Mouse (Mus musculus) forebrain, embryonic 13.5 days (tissue): ENCODE measurements around the gene Psen1. TPM values are rescaled to one million over a fixed set of nuclear protein-coding genes. Genes with fewer than 3 reads are reported as not detected.

Experiments
- ATAC-seq: fragments of 200-750 bp; cut with Nextera tagmentation; 2 replicates; pipeline ENCODE4 v1.8.0; 2017
- H3K27ac ChIP-seq: fragments of 300-500 bp; sonication (generic); 2 replicates; pipeline ENCODE4 v1.5.1; 2015; ENCODE audit warnings: inconsistent platforms, mild to moderate bottlenecking, moderate library complexity
- H3K27me3 ChIP-seq: fragments of 300-500 bp; sonication (generic); 2 replicates; pipeline ENCODE4 v1.6.1; 2015; ENCODE audit warnings: mild to moderate bottlenecking, inconsistent platforms
- H3K36me3 ChIP-seq: fragments of 300-500 bp; sonication (generic); 2 replicates; pipeline ENCODE4 v1.6.1; 2015; ENCODE audit warnings: mild to moderate bottlenecking, inconsistent platforms; ENCODE audit not compliant: poor library complexity, severe bottlenecking
- H3K4me1 ChIP-seq: fragments of 300-500 bp; sonication (generic); 2 replicates; pipeline ENCODE4 v1.6.1; 2015; ENCODE audit warnings: inconsistent platforms
- H3K4me2 ChIP-seq: fragments of 300-500 bp; sonication (generic); 2 replicates; pipeline ENCODE4 v1.6.1; 2015; ENCODE audit warnings: inconsistent platforms, mild to moderate bottlenecking, moderate library complexity
- H3K4me3 ChIP-seq: fragments of 300-500 bp; sonication (generic); 2 replicates; pipeline ENCODE4 v1.5.1; 2015; ENCODE audit warnings: mild to moderate bottlenecking, inconsistent platforms
- H3K9ac ChIP-seq: fragments of 300-500 bp; sonication (generic); 2 replicates; pipeline ENCODE4 v1.6.1; 2015; ENCODE audit warnings: mild to moderate bottlenecking, inconsistent platforms
- H3K9me3 ChIP-seq: fragments of 300-500 bp; sonication (generic); replicated peaks from 2 replicates; pipeline ENCODE4 v1.6.1; 2016; ENCODE audit warnings: inconsistent platforms
- WGBS: fragments of 180-500 bp; shearing (Covaris S2); methylation state at CpG from one replicate; pipeline ENCODE4 v1.1.7; 2015; 5-methylcytosine and 5-hydroxymethylcytosine counted together
- polyA plus RNA-seq: library from polyadenylated mRNA; unstranded; fragments of >200 nt; fragmentation: Nextera tagmentation; extraction: Ambion mirVana; gene quantifications from 2 replicates; pipeline ENCODE4 v1.2.1, GENCODE M21; 2015

Psen1 gene
- polyA plus RNA-seq, 1 experiment from 2014 or later: 56.5 TPM

- H3K4me2 ChIP-seq: no peak overlapping the region
- no peak overlapping the region for H3K27ac ChIP-seq
- peaks cover 36% of the 10 kb centered on the region for H3K36me3 ChIP-seq
- H3K4me1 ChIP-seq: 0 out of 2 replicates have a peak, but pooled peaks cover 4% of the 10 kb centered on the region
- H3K27me3 ChIP-seq: no peaks in the 10 kb centered on the region
- H3K4me3 ChIP-seq: no peak overlapping the region
- no peaks in the 10 kb centered on the region for H3K9me3 ChIP-seq
- WGBS: 93% methylated on average over 7 of the region's 7 CpGs
- no peak overlapping the region for H3K9ac ChIP-seq
- no peak for ATAC-seq
These were observed 13.7 kb downstream of the Psen1 start for GRCm38 (mm10) chr12:83701608-83702007.

- Histone ChIP-seq H3K9me3 (no peaks in the 10 kb centered on the region), H3K9ac (no peak overlapping the region), H3K27me3 (no peaks in the 10 kb centered on the region), H3K4me2 (no peak overlapping the region), H3K27ac (no peak overlapping the region), H3K4me1 (0 out of 2 replicates have a peak, but pooled peaks cover 4% of the 10 kb centered on the region), H3K36me3 (peaks cover 41% of the 10 kb centered on the region), H3K4me3 (no peak overlapping the region)
- no peak for ATAC-seq
- 36% methylated on average over 4 of the region's 4 CpGs for WGBS
These were observed 14.8 kb downstream of the Psen1 start for GRCm38 (mm10) chr12:83702796-83703195.

- 95% methylated on average over 4 of the region's 4 CpGs for WGBS
- Histone ChIP-seq H3K4me1 (0 out of 2 replicates have a peak, but pooled peaks cover 4% of the 10 kb centered on the region), H3K4me2 (no peak overlapping the region), H3K9me3 (no peaks in the 10 kb centered on the region), H3K4me3 (no peak overlapping the region), H3K36me3 (peaks cover 31% of the 10 kb centered on the region), H3K27ac (no peak overlapping the region), H3K27me3 (no peaks in the 10 kb centered on the region), H3K9ac (no peak overlapping the region)
- no peak for ATAC-seq
These were observed 19.0 kb downstream of the Psen1 start for GRCm38 (mm10) chr12:83706951-83707350.

- no peaks in the 10 kb centered on the region for H3K4me1 ChIP-seq
- no peak overlapping the region for H3K4me3 ChIP-seq
- no peaks in the 10 kb centered on the region for H3K27me3 ChIP-seq
- H3K27ac ChIP-seq: no peak overlapping the region
- no peak for ATAC-seq
- 92% methylated on average over 7 of the region's 7 CpGs for WGBS
- no peak overlapping the region for H3K9ac ChIP-seq
- no peak overlapping the region for H3K4me2 ChIP-seq
- H3K9me3 ChIP-seq: no peaks in the 10 kb centered on the region
- H3K36me3 ChIP-seq: peaks cover 40% of the 10 kb centered on the region
These were observed 20.5 kb downstream of the Psen1 start for GRCm38 (mm10) chr12:83708160-83709092.

- 94% methylated on average over 2 of the region's 2 CpGs for WGBS
- Histone ChIP-seq H3K4me2 (no peak overlapping the region), H3K36me3 (peaks cover 49% of the 10 kb centered on the region), H3K4me3 (no peak overlapping the region), H3K27ac (no peak overlapping the region), H3K4me1 (no peaks in the 10 kb centered on the region), H3K9me3 (no peaks in the 10 kb centered on the region), H3K27me3 (no peaks in the 10 kb centered on the region), H3K9ac (no peak overlapping the region)
- no peak for ATAC-seq
These were observed 22.0 kb downstream of the Psen1 start for GRCm38 (mm10) chr12:83709934-83710333.

GRCm38 (mm10) chr12:83713749-83714148 is 25.8 kb downstream of the Psen1 start:
- 51% methylated on average over 2 of the region's 2 CpGs for WGBS
- ATAC-seq: peak; percentile 48; the same call in 1 of the 2 replicates
- Histone ChIP-seq H3K27me3 (no peaks in the 10 kb centered on the region), H3K9me3 (no peaks in the 10 kb centered on the region), H3K27ac (no peak overlapping the region), H3K36me3 (peaks cover 75% of the 10 kb centered on the region), H3K4me3 (no peak overlapping the region), H3K4me1 (no peaks in the 10 kb centered on the region), H3K4me2 (no peak overlapping the region), H3K9ac (no peak overlapping the region)

- no peaks in the 10 kb centered on the region for H3K27me3 ChIP-seq
- WGBS: 91% methylated on average over 15 of the region's 15 CpGs
- H3K9ac ChIP-seq: no peak overlapping the region
- H3K4me3 ChIP-seq: no peak overlapping the region
- H3K4me1 ChIP-seq: no peaks in the 10 kb centered on the region
- no peak overlapping the region for H3K27ac ChIP-seq
- peaks cover 80% of the 10 kb centered on the region for H3K36me3 ChIP-seq
- no peak overlapping the region for H3K4me2 ChIP-seq
- H3K9me3 ChIP-seq: no peaks in the 10 kb centered on the region
- ATAC-seq: no peak
These were observed 28.6 kb downstream of the Psen1 start for GRCm38 (mm10) chr12:83716416-83717184.

- H3K4me1 ChIP-seq: no peaks in the 10 kb centered on the region
- ATAC-seq: no peak
- 79% methylated on average over 1 of the region's 1 CpGs for WGBS
- H3K27me3 ChIP-seq: no peaks in the 10 kb centered on the region
- H3K36me3 ChIP-seq: peaks cover 78% of the 10 kb centered on the region
- no peak overlapping the region for H3K4me2 ChIP-seq
- H3K9me3 ChIP-seq: no peaks in the 10 kb centered on the region
- H3K9ac ChIP-seq: no peak overlapping the region
- H3K4me3 ChIP-seq: no peak overlapping the region
- H3K27ac ChIP-seq: no peak overlapping the region
These were observed 31.5 kb downstream of the Psen1 start for GRCm38 (mm10) chr12:83719431-83719830.

GRCm38 (mm10) chr12:83721281-83721680 is 33.3 kb downstream of the Psen1 start:
- no peaks in the 10 kb centered on the region for H3K27me3 ChIP-seq
- H3K36me3 ChIP-seq: peaks cover 78% of the 10 kb centered on the region
- WGBS: 86% methylated on average over 6 of the region's 6 CpGs
- H3K4me2 ChIP-seq: no peak overlapping the region
- H3K4me3 ChIP-seq: no peak overlapping the region
- ATAC-seq: no peak
- H3K4me1 ChIP-seq: no peaks in the 10 kb centered on the region
- H3K27ac ChIP-seq: no peak overlapping the region
- no peaks in the 10 kb centered on the region for H3K9me3 ChIP-seq
- no peak overlapping the region for H3K9ac ChIP-seq

- WGBS: 79% methylated on average over 3 of the region's 3 CpGs
- Histone ChIP-seq H3K36me3 (peaks cover 74% of the 10 kb centered on the region), H3K9ac (no peak overlapping the region), H3K9me3 (no peaks in the 10 kb centered on the region), H3K27me3 (no peaks in the 10 kb centered on the region), H3K4me1 (no peaks in the 10 kb centered on the region), H3K27ac (no peak overlapping the region), H3K4me2 (no peak overlapping the region), H3K4me3 (no peak overlapping the region)
- ATAC-seq: no peak
These were observed 35.1 kb downstream of the Psen1 start for GRCm38 (mm10) chr12:83723037-83723436.

GRCm38 (mm10) chr12:83726510-83727308 is 38.8 kb downstream of the Psen1 start:
- Histone ChIP-seq H3K4me3 (no peak overlapping the region), H3K27me3 (no peaks in the 10 kb centered on the region), H3K27ac (no peak overlapping the region), H3K4me2 (no peak overlapping the region), H3K9me3 (no peaks in the 10 kb centered on the region), H3K4me1 (no peaks in the 10 kb centered on the region), H3K36me3 (peaks cover 87% of the 10 kb centered on the region), H3K9ac (no peak overlapping the region)
- ATAC-seq: no peak
- 92% methylated on average over 12 of the region's 12 CpGs for WGBS
